Mouse (Mus musculus) bone marrow macrophage, adult 2 months (primary cell): ENCODE measurements around the gene Hspg2.

Source experiments
- CTCF ChIP-seq: IDR thresholded peaks from 2 replicates; pipeline ENCODE4 v1.5.1; 2012; ENCODE audit warnings: low read depth, mild to moderate bottlenecking, low read length, moderate library complexity
- POLR2A ChIP-seq: IDR thresholded peaks from 2 replicates; pipeline ENCODE4 v1.6.1; 2012; ENCODE audit warnings: mild to moderate bottlenecking, low read depth, low read length, borderline replicate concordance

DNA sequence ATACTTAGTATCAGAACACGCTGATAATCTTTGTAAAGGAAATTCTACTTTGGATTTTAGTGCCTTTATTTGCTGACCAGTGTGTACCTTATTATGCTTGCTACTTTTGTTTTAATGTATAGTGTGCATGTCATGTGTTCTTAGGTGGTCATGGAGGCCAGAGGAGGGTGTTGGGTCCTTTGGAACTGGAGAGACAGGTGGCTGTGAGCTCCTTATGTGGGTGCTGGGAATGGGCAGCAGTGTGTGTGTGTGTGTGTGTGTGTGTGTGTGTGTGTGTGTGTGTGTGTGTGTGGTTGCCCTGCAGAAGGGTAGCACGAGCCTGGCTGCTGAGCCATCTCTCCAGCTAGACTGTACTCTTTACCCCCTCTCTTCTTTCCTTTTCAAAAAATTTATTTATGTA lies 138.5 kb downstream of the Hspg2 start:
- TF ChIP-seq POLR2A (no peak), CTCF (no peak)
